Mouse (Mus musculus) cerebellum, postnatal 10 days (tissue): ENCODE data around the gene Ass1.

Experiments
- DNase-seq, 2 experiments: peaks; one replicate each; pipeline ENCODE4 v3.0.0; 2021; ENCODE audit warnings: mixed read lengths in 2 of 2

Ass1 gene

GRCm38 (mm10) chr2:31458989-31459936 is 10.7 kb upstream of the Ass1 start:
- no peak for DNase-seq

- DNase-seq: peak; percentile 66 to 70
These were observed 9.9 kb upstream of the Ass1 start for GRCm38 (mm10) chr2:31460025-31460571.

GRCm38 (mm10) chr2:31460920-31461319 is 9.1 kb upstream of the Ass1 start:
- DNase-seq: no peak

GRCm38 (mm10) chr2:31462051-31462450 is 8.0 kb upstream of the Ass1 start:
- no peak for DNase-seq

GRCm38 (mm10) chr2:31463253-31463652 is 6.8 kb upstream of the Ass1 start:
- no peak for DNase-seq

- DNase-seq: no peak
These were observed 6.1 kb upstream of the Ass1 start for GRCm38 (mm10) chr2:31463696-31464528.

GRCm38 (mm10) chr2:31464529-31464910 is 5.5 kb upstream of the Ass1 start:
- no peak for DNase-seq

GRCm38 (mm10) chr2:31467457-31467856 is 2.5 kb upstream of the Ass1 start:
- DNase-seq: no peak

GRCm38 (mm10) chr2:31468857-31469256 is 1.1 kb upstream of the Ass1 start:
- no peak for DNase-seq

GRCm38 (mm10) chr2:31469480-31469879 is 527 bp upstream of the Ass1 start:
- DNase-seq: peak; percentile 49 to 56

GRCm38 (mm10) chr2:31470683-31471385 is 827 bp downstream of the Ass1 start:
- DNase-seq: no peak

GRCm38 (mm10) chr2:31471611-31472010 is 1.6 kb downstream of the Ass1 start:
- no peak for DNase-seq

- peak; percentile 67 to 83 for DNase-seq
These were observed 2.5 kb downstream of the Ass1 start for GRCm38 (mm10) chr2:31472406-31473065.

- no peak for DNase-seq
These were observed 3.9 kb downstream of the Ass1 start for GRCm38 (mm10) chr2:31473941-31474340.

- no peak for DNase-seq
These were observed 4.7 kb downstream of the Ass1 start for GRCm38 (mm10) chr2:31474686-31475085.

GRCm38 (mm10) chr2:31476107-31476820 is 6.3 kb downstream of the Ass1 start:
- DNase-seq: no peak

- DNase-seq: peak; percentile 47 to 49
These were observed 7.5 kb downstream of the Ass1 start for GRCm38 (mm10) chr2:31477234-31478161.

GRCm38 (mm10) chr2:31482914-31483575 is 13.0 kb downstream of the Ass1 start:
- DNase-seq: peak; percentile 93 to 96

- peak; percentile 95 to 97 for DNase-seq
These were observed 14.2 kb downstream of the Ass1 start for GRCm38 (mm10) chr2:31484187-31484586.

- DNase-seq: peak in 1 of 2 experiments; percentile 72
These were observed 19.2 kb downstream of the Ass1 start for GRCm38 (mm10) chr2:31489166-31489565.
